Mouse (Mus musculus): ENCODE data around the gene Epb41l4b. TPM values are rescaled to one million over a fixed set of nuclear protein-coding genes. Genes with fewer than 3 reads are reported as not detected.

Epb41l4b gene
- polyA plus RNA-seq, 1 experiment from 2014 or later: 1.4 TPM

DNA sequence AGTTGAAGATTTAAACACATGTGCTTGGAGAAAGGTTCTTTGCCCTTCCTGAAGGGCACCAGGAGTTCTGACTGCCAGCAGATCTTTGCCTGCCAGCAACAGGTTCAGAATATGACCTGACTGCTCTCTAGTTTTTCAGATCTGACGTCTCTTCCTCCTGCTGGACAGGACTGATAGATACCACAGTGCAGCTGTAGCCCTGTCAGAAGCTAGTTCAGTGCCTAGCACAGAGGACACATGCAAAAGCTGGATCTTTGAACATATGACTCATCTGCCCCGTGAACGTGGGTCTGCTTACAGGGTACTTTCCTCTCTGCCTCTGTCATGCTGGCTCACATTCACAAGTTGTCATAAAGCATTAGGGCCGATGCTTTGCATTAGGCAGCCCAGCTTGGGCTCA, 199.0 kb downstream of the Epb41l4b start:
- H3K4me3 ChIP-seq (ENCODE audit: low read length): no peak overlapping the region
- no peak for ATAC-seq (ENCODE audit: low read depth)
- H3K9me3 ChIP-seq (ENCODE audit: control insufficient read depth, low read length): no peaks in the 10 kb centered on the region
- H3K27ac ChIP-seq (ENCODE audit: low read length): no peak overlapping the region
- H3K4me2 ChIP-seq (ENCODE audit: low read depth, low read length): no peak overlapping the region
- no peaks in the 10 kb centered on the region for H3K36me3 ChIP-seq (ENCODE audit: control insufficient read depth, insufficient read depth, low read length)
- H3K4me1 ChIP-seq (replicated peaks; ENCODE audit: control insufficient read depth, insufficient read depth, low read length): peaks cover 40% of the 10 kb centered on the region
- H3K9ac ChIP-seq (ENCODE audit: low read length): no peak overlapping the region
- WGBS: 49% methylated on average over 4 of the region's 4 CpGs
- no peaks in the 10 kb centered on the region for H3K27me3 ChIP-seq (ENCODE audit: control insufficient read depth, insufficient read depth, low read depth, low read length)

DNA sequence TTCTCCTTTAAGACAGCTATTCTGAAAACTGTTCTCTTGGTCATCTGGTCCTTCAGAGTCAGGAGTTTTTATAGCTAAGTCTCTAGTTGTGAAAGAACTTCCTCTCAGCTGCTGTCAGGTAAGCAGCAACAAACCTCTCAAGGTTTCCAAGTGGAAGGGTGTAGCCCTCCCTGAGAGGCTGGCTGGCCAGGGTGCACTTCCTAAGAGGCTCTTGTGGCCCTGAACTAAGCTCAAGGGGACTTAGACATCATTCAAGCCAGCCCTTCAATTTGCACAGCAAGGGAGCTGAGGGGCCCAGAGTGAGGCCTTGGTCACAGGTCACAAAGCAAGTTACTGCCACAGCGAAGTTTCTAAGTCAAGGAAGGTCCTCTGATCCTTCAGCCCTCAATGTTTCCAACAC, 200.0 kb downstream of the Epb41l4b start:
- Histone ChIP-seq H3K27ac (ENCODE audit: low read length) (peak overlapping the region; percentile 38; the same call in 1 of the 2 replicates), H3K36me3 (ENCODE audit: control insufficient read depth, insufficient read depth, low read length) (no peaks in the 10 kb centered on the region), H3K27me3 (ENCODE audit: control insufficient read depth, insufficient read depth, low read depth, low read length) (no peaks in the 10 kb centered on the region), H3K4me1 (replicated peaks; ENCODE audit: control insufficient read depth, insufficient read depth, low read length) (peaks cover 40% of the 10 kb centered on the region), H3K4me2 (ENCODE audit: low read depth, low read length) (peak overlapping the region; percentile 28), H3K9ac (ENCODE audit: low read length) (no peak overlapping the region), H3K4me3 (ENCODE audit: low read length) (no peak overlapping the region), H3K9me3 (ENCODE audit: control insufficient read depth, low read length) (no peaks in the 10 kb centered on the region)
- WGBS: 41% methylated on average over 1 of the region's 1 CpGs
- ATAC-seq (ENCODE audit: low read depth): peak; percentile 62

DNA sequence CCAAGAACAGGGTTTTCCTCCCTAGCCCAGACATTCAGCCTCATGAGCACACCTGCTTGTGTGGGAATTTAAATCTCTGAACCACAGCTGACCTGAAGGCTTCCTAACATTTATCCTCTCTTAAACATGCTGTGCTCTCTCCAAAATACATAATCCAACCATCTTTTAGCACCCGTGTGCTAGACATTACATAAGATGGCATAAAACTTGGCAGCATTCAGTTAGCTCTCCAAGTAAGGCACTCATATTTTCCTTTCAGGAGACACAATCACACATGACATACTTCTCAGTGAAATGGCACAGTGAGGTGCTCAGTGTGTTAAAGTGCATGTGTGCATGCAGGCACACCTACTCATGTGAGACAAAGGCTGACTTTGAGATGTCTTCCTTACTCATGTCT, 200.7 kb downstream of the Epb41l4b start:
- Histone ChIP-seq H3K36me3 (ENCODE audit: control insufficient read depth, insufficient read depth, low read length) (no peaks in the 10 kb centered on the region), H3K4me2 (ENCODE audit: low read depth, low read length) (peak overlapping the region; percentile 22), H3K27ac (ENCODE audit: low read length) (no peak overlapping the region; the same call in 1 of the 2 replicates), H3K4me1 (replicated peaks; ENCODE audit: control insufficient read depth, insufficient read depth, low read length) (peaks cover 41% of the 10 kb centered on the region), H3K27me3 (ENCODE audit: control insufficient read depth, insufficient read depth, low read depth, low read length) (no peaks in the 10 kb centered on the region), H3K9me3 (ENCODE audit: control insufficient read depth, low read length) (no peaks in the 10 kb centered on the region), H3K9ac (ENCODE audit: low read length) (no peak overlapping the region), H3K4me3 (ENCODE audit: low read length) (no peak overlapping the region)
- 55% methylated on average over 1 of the region's 1 CpGs for WGBS
- ATAC-seq (ENCODE audit: low read depth): no peak

Other genes starting within 250 kb of the Epb41l4b start
- gene Tmem245, start 196.0 kb downstream of the Epb41l4b start, polyA plus RNA-seq (2015; fragmentation: Nextera tagmentation; extraction: Ambion mirVana): 9.5 and 10.8 TPM in 2 replicates
- gene Frrs1l, start 153.0 kb downstream of the Epb41l4b start, polyA plus RNA-seq (2015; fragmentation: Nextera tagmentation; extraction: Ambion mirVana): 1.9 and 2.9 TPM in 2 replicates
- gene Ptpn3, start 158.4 kb upstream of the Epb41l4b start, polyA plus RNA-seq (2015; fragmentation: Nextera tagmentation; extraction: Ambion mirVana): 3.9 and 5.5 TPM in 2 replicates

All from lung, embryonic 16.5 days (tissue).